Mouse (Mus musculus): ENCODE measurements around the gene Ugcg.

The Ugcg gene

DNA sequence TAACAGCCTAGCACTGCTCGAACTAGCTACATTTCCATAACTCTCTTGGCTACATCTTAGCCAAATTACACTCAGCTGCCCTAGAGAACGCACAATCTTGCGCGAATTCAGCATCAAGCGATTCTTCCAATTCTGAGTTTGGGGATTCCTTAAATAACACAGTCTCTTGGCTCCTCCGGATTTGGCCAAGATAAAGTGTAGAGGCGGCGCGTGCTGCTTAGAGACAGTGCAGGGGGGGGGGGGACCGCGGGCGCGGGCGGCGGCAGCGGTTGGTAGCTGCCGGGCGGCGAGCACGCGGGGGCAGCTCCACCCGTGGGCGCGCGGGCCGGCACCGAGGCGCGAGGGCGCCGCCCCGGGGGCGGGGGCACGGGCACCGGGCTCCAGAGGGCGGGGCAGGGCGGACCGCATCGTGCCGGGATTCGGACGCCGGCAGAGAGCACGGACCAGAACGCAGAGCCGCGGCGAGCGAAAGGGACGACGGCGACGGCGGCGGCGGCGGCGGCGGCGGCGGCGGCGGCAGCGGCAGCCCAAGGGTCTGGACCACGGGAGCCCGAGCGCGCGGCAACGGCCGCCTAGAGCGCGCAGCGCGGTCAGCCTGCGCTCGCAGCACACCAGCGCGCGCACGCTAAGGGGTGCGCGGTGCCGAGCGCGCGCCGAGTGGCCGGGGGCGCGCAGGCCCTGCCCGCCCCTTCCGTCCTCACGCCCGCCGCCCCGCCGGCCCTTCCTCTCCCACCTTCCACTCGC, at the start of gene Ugcg:
TSS of gene Ugcg (plus strand) at position 456 of the 744 bp plus-strand sequence.
- peak; percentile 70 for DNase-seq (ENCODE audit: low spot score)

DNA sequence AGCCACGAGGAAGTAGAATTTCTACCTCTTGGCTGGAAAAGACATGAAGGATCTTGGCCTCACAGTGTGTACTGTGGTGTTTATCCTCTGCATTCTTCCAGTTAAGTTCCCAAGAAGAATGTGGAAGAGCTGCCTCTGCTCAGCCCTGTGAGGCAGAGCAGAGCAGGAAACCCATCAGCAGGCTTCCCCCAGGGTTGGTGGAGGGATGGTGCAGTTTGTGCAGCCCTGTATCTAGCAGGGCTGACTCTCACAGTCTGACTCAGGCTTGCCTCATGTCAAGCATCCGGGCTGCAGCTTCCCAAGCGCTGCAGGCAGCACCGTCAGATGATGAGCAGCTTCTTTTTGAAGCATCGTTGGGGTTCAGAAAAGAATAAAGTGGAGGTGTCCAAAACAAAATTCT, 40.0 kb upstream of the Ugcg start:
- DNase-seq (ENCODE audit: low spot score) = peak; percentile 10

DNA sequence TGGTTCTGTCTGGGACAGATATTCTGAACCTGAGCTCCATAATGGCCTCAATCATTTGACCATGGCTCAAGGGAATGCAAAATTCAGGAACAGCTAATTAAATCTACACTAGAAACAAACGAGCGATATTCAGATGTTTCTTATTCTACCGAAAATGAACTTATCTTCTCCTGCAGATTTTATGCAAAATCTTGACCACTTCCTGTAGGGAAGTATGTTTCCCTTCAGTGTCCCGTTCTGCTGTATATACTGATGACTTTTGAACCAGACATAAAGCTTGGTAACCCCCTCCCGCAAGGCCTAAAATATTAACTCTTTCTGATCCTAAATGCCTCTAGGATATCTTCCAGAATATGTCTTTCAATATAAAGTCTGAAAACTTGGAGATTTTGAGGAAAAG, 38.1 kb upstream of the Ugcg start:
- no peak for DNase-seq (ENCODE audit: low spot score)

DNA sequence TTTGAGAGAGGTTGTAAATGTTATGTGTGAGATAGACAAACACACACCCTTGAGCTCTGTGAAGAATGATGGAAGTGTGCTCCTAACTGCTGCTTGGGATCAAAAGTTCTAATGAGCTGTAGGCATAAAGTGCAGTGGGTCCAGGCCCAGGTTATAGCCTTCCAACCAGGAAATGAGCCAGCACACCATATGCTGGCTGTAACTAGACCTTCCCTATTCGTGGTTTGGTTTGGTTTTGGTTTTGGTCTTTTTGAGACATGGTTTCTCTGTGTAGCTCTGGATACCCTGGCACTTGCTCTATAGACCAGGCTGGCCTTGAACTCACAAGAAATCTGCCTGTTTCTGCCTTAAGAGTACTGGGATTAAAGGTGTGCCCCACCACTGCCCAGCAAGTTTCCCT, 37.1 kb upstream of the Ugcg start:
- DNase-seq (ENCODE audit: low spot score) = no peak

DNA sequence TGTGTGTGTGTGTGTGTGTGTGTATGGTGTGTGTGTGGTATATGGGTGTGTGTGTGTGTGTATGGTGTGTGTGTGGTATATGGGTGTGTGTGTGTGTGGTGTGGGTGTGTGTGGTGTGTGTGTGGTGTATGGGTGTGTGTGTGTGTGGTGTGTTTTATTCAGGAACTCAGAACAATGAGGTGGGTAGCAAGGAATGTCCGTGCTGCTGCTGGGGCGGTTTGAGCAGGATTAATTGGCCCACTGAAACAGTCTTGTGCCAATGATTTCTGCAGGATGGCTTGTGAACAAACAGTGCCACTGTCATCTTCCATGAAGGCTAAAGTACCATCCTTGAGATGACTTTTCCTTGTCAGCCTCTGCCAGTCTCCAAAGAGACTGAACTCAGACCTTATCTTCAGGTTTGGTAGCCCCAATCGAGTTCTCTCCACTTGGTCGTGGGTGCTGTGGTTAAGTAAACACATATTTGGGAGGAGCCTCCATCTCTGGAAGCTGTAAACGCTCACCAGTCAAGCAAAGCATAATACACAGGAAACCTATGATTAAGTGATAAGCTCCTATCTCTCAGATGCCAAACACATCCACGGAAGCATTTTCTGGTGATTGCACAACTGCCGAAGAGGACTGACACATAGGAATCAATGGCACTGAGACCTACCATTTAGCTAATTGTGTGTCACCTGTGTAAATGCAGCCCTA, 32.0 kb upstream of the Ugcg start:
- DNase-seq (ENCODE audit: low spot score) = peak; percentile 37

DNA sequence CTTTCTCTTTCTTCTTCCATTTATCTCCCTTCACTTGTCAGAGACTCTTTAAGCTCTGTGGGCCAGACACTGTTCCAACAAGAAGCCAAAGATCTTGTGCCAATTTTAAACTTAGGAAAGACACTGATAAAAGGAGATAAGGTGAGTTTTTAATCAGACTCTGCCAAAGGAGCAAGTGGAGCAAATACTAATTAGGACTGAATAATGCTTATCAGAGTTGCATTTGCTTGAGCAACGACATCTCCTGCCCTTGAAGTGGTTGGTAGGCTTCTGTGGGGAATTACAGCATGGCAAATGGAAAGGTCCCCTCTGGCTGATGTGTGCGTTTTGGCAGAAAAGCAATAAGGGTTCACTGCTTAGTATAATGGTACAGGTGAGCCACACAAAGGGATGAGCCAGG, 31.4 kb upstream of the Ugcg start:
- no peak for DNase-seq (ENCODE audit: low spot score)

DNA sequence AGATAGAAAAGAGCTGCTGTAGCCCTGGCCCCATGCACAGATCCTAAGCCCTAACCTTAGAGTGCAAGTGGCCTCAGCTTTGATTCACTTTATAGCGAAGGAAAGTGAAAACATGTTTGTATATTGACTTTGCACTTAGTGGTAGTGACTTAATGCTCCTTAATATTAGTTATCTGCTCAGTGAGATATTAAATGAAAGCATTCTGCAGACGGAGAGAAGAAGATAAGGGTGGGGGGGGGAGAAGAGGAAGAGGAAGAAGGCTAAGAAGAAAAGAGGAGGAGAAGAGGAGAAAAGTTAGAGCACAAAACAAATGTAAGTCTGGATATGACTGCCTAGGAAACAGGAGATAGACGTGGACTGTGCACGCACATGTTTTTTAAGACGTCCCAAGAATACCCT, 28.8 kb upstream of the Ugcg start:
- no peak for DNase-seq (ENCODE audit: low spot score)

DNA sequence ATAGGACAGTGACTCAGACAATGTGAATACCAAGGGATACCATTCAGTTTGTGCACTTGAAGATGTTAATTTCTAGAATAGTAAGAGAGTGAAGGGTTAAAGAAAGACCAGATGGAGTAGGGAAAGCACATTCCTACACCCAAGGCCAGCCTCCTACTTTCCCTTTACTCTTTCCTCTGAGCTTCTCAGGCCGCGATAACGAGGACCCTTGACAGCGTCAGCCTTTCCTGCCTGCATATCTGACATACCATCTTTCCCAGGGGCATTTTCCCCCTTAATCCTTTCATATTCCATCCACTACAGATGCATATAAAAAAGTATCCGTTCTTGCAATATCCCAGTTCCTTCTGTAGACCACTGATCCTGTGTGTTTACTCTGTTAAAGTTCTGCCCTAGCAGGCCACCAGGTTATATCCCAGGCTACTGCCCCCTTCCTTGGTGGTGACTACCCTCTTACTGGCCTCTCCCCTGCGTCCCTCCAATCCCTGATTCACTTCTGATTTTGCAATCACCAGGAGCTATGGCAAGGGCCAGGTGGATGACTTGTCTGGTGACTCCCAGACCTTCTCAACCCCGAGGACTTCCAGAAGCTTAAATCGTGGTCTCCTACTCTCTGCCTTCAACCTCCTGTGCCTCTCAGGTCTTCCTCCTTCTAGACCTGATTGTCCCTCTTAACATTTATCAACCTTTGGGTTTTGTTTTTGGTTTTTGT, 27.9 kb upstream of the Ugcg start:
- no peak for DNase-seq (ENCODE audit: low spot score)

DNA sequence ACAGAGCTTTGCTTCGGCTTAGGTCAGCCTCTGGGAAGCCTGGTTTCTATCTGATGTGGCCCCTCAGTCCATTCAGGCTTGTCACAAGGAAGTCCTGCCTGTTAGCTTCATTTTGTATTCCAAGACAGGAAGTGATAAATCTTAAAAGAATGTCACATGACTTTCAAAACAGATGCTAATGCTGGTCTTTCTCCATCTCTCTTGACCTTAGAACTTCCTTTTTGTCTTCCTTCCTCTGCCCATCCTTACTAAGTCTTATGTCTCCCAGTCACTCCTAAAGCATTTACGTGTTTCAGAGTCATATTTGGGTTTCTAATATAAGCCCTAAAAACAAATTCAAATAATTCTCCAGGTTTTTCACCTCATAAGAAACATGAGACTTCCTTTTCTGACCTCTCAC, 25.0 kb upstream of the Ugcg start:
- DNase-seq (ENCODE audit: low spot score) = no peak

DNA sequence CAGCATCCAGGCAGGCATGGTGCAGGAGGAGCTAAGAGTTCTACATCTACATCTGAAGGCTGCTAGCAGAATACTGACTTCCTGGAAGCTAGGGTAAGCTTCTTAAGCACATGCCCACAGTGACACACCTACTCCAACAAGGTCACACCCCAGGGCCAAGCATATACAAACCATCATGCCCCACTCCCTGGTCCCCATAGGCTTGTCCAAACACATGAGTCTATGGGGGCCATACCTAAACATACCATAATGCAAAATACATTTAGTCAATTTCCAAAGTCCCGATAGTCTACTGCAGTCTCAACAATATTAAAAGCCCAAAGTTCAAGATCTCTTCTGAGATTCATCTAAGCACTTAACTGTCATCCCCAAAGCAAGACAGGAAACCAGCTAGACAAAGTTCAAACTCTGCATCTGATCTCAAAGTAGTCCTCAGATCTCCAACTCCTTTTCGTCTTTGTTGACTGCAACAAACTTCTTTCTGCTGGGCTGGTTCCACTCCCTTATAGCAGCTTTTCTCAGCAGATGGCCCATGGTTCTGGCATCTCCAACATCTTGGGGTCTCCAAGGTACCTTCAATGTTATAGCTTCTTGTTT, 21.7 kb upstream of the Ugcg start:
- DNase-seq (ENCODE audit: low spot score) = peak; percentile 65

DNA sequence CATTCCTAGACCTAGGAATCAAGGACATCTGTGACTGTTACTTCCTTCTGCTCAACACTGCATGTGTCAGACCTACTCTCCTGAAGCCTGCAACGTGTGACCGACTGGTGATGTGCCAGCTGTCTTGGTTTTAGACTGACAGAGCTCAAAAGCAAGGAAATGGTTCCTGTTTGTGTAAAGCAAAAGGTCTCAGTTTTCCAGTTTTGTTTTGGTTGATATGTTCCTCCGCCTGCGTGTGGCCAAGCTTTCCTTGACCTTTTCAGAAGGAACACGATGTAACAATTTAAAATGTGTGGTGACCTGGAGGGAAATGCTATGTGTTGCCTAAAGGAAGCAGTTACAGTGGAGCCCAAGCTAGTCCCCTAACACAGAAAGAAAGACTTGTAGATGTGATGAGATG, 19.1 kb upstream of the Ugcg start:
- no peak for DNase-seq (ENCODE audit: low spot score)

DNA sequence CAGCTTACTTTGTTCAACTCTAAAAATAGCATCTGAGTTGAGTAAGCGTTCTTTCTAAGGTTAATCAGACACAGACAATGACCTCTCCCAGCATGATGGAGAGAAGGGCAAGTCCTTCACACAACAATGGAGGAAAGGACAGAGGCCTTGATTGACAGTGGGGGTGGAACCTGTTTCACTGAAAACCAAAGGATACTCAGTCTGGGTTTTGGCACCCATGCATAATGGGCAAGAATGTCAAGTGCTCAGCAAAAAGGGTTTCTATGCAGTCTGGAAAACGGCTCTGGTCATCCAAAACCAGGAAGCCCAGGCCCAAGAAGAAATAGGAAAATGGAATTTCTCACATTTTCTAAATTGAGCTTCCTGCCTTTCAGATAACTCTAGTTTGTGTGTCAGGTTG, 16.4 kb upstream of the Ugcg start:
- DNase-seq (ENCODE audit: low spot score) = no peak

DNA sequence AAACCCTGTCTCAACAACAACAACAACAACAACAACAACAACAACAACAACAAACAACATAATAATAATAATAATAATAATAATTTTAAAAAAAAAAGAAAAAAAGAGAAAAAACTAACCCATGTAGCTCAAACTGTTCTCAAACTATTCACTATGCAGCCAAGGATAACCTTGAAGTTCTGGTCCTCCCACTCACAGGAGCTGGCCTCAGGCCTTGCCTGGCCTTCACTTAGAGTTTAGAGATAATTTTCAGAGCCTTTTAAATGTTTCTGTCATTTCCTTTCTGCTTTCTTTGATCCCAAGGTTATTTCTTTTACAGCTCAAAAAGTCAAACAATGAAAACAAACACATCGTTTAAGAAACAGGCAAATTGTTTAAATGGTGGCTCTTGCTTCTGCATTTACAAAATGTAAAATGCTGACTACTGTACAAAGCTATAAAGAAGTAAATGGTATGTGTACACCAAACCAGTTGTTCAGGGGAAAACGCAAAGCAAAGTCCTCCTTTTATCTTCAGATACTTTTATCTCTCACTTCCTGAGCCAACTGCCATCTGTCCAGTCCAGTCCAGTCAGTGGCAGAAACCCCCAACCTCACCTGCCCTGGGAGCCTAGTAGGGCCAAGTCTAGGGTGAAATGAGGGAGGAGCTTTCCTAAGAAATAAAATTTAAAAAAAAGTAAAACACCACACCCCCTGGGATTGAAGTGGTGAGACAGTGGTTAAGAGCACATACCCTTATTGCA, 15.7 kb upstream of the Ugcg start:
- DNase-seq (ENCODE audit: low spot score) = no peak

DNA sequence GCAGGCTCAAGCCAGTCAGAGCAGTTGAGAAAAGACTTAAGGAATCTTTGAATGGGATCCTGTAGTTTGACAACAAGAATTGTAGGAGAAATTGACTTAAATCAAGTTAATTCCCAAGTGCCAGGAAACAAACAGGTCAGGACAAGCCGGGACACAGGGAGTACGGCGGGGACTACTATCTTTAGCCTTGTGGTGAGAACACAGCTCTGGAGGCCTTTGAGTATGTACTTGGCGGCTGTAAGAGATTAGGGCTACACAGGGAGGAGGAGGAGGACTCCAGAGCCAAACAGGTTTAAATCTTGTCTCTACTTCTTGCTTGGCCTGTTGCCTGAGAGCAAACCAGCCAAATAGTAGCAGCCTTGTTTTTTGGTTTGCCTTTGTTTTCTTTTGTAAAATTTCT, 14.1 kb upstream of the Ugcg start:
- DNase-seq (ENCODE audit: low spot score) = no peak

DNA sequence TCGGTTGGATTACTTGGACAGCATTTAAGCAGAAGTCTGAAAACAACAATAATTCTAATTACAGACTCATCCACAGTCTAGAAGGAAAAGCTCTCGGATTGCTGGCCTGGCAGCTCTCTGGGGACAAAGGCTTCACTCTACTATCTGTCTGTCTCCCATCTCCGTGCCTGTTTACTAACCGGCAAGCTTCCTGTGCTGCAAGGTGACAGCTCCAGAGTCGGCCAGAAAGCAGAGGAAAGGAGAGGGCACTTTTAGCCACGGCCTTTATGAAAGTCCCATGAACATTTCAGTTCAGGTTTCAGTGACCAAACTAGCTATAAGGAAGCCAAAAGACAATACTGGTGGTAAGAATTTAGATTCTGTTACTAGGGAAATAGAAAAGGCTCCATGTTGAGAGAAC, 13.1 kb upstream of the Ugcg start:
- DNase-seq (ENCODE audit: low spot score) = no peak

DNA sequence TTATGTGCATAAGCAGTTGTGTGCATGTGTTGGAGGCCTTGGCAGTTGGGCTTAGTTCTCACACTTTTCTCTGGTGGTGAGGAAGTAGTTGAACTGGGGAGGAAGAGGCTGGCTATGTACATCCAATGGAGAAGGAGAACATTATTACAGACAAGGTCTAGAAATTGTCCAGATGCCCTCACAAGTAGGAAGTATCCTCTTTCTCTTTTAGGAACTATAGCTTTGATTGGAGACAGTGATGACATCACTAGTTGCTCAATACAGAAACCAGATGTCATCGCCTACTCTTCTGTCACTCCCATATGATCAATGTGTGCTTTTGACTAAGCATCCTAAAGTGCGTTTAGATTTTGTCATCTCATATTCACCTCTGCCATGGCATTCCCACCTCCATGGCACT, 11.5 kb upstream of the Ugcg start:
- no peak for DNase-seq (ENCODE audit: low spot score)

DNA sequence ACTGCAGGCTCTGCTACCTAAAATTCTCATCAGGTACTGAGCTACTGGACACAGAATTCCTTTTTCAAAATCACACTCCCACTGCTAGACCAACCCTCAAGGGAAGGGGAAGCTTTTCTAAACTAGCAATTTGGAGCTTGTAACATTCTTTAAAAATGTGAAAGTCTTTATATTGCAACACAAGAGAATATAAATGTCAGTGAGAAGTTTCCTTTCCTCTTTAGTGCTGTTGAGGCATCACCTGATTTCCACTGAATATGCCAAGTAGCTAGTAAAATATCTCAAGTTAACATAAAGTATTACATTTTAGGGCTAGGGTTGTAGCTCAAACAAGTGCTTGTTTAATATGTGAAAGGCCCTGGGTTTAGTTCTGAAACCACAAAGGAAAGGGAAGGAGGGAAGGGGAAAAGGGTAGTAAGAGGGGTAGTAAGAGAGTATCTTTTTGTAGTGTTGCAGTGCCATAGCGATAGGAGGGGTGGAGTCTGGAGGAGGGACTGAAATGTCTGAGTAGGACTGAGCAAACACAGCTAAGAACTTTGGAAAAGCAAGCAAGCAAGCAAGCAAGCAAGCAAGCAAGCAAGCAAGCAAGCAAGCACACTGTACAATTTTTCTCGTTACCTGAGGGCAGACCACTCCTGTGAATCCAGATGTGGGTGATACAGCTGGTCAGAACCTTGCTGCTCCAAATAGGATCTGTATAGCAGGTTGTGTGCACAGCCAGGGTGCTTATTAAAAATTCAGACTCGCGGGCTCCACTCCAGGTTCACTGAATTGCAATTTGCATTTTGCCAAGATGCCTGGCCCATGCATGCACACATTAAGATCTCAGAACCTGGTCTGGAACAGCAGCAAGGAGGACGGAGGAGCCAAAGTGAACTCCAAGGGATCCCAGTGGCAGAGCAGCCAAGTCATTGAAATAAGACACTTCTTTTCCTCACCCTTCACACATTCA, 7.5 kb upstream of the Ugcg start:
- DNase-seq (ENCODE audit: low spot score) = no peak

DNA sequence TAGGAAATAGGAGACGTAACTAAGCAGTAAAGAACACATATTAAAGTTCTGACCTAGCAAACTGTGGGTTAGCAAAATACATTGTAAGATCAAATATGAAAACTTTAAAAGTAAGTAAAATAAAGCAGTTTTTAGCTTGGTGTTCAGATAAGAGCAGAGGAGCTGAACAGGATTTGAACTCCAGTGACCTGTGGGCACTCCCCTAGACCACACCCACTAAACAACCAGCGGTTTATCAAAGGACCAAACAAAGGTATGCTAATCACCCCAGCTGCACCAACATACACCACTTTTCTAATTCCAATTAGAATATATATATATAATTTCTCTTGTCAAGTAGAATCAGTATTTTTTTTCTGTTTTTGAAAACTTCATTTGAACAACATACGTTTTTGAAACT, 3.4 kb upstream of the Ugcg start:
- no peak for DNase-seq (ENCODE audit: low spot score)

DNA sequence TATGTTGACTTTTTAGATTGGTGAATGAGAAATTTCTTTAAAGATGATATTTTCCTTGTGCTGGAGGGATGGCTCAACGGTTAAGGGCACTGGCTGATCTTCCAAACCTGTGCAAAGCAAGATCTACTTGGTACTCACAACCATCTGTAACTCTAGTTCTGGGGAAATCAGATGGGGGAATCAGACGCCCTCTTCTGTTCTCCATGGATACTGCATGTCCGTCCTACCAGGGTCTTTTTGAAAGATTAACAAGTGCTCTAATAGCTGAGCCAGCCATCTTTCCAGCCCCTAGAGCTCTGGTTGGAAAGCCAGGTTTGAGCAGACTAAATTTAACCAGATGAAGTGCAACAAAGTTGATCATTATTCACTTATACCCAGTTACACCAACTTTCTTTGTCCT, 1.8 kb upstream of the Ugcg start:
- DNase-seq (ENCODE audit: low spot score) = peak; percentile 58

DNA sequence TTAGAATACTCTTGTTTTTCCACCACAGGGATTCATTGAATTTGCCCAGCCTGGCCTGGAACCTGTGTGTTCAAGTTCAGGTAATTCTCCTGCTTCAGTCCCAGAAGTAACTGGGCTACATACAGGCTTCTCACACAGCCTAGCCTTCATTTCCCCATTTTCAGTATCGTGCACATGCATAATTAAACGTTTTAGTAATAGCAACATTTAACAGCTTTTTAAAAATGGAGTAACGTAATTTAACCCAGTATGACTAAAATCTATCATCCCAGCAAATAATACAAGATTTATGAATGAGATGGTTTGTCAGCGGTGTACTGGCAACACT, 619 bp upstream of the Ugcg start:
- no peak for DNase-seq (ENCODE audit: low spot score)

DNA sequence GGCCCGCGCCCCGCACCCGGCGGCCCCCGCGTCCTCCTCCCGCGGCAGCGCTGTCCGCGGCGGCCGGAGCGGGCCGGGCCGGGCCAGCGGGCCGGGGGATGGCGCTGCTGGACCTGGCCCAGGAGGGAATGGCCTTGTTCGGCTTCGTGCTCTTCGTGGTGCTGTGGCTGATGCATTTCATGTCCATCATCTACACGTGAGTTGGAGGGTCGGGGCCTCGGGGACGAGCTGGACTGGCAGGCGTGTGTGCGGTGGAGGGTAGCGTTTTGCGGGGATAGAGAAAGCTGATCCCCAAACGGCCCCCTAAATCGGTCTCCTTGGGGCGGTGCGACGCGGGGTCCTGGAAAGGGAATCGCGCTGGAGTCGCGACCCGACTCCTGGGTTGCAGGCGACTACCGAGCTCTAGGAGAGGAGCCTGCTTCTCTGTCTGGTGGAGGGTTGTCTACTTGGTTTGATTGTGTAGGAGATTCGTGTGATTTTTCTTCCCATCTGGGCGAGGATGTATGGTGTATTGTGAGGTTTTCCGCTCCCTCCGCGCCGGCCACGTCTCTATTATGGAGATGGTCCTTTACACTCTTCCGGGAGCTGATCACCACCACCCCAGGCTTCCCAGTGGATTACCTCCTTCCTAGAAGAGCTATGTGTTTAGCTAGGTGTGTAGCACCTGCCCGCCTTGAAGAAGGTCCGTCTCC, 635 bp downstream of the Ugcg start:
- peak; percentile 45 for DNase-seq (ENCODE audit: low spot score)
